Mouse (Mus musculus) liver, embryonic 14.5 days (tissue): ENCODE measurements around the gene Mrpl22. TPM values are rescaled to one million over a fixed set of nuclear protein-coding genes. Genes with fewer than 3 reads are reported as not detected.

Experiments
- ATAC-seq: fragments of 200-750 bp; cut with Nextera tagmentation; 2 replicates; pipeline ENCODE4 v1.8.0; 2017; ENCODE audit warnings: moderate number of reproducible peaks, mild to moderate bottlenecking, moderate library complexity; ENCODE audit not compliant: insufficient read depth
- DNase-seq, 3 experiments: peaks; one replicate each; pipeline ENCODE4 v3.0.0-alpha.2; 2012 to 2013; ENCODE audit warnings: low read depth in 3 of 3, low spot score in 3 of 3
- H3K27ac ChIP-seq: fragments of 300-500 bp; sonication (generic); 2 replicates; pipeline ENCODE4 v1.5.1; 2014; ENCODE audit warnings: moderate library complexity, mild to moderate bottlenecking, control low read depth, inconsistent platforms
- H3K27me3 ChIP-seq: fragments of 300-500 bp; sonication (generic); 2 replicates; pipeline ENCODE4 v1.6.1; 2014; ENCODE audit warnings: mild to moderate bottlenecking, low read length, moderate library complexity; ENCODE audit not compliant: control insufficient read depth, insufficient read depth
- H3K36me3 ChIP-seq: fragments of 300-500 bp; sonication (generic); replicated peaks from 2 replicates; pipeline ENCODE4 v1.6.1; 2014; ENCODE audit warnings: low read depth; ENCODE audit not compliant: control insufficient read depth, insufficient read depth
- H3K4me1 ChIP-seq, 2 experiments: fragments of 200-500 bp in 1 of 2; fragments of 300-500 bp in 1 of 2; sonication (generic) in 1 of 2; replicated peaks; 2 replicates each; pipeline ENCODE4 v1.6.1; 2012 to 2014; ENCODE audit warnings: antibody characterized with exemption in 1 of 2, inconsistent platforms in 1 of 2, low read length in 1 of 2; ENCODE audit not compliant: control insufficient read depth in 2 of 2, insufficient read depth in 2 of 2
- H3K4me2 ChIP-seq: fragments of 300-500 bp; sonication (generic); 2 replicates; pipeline ENCODE4 v1.6.1; 2014; ENCODE audit warnings: low read depth, mild to moderate bottlenecking, control low read depth, moderate library complexity
- H3K4me3 ChIP-seq, 2 experiments: fragments of 200-500 bp in 1 of 2; fragments of 300-500 bp in 1 of 2; sonication (generic) in 1 of 2; 2 replicates each; pipeline ENCODE4 v1.5.1; 2012 to 2014; ENCODE audit warnings: low read depth in 2 of 2, low read length in 2 of 2, mild to moderate bottlenecking in 2 of 2, control low read depth in 1 of 2, inconsistent platforms in 1 of 2, moderate library complexity in 1 of 2; ENCODE audit not compliant: insufficient read depth in 1 of 2
- H3K9ac ChIP-seq: fragments of 300-500 bp; sonication (generic); replicated peaks from 2 replicates; pipeline ENCODE4 v1.6.1; 2014; ENCODE audit warnings: mild to moderate bottlenecking, control low read depth, moderate library complexity
- H3K9me3 ChIP-seq: fragments of 300-500 bp; sonication (generic); 2 replicates; pipeline ENCODE4 v1.6.1; 2016; ENCODE audit warnings: low read length, mixed read lengths; ENCODE audit not compliant: control insufficient read depth
- CTCF ChIP-seq: IDR thresholded peaks from 2 replicates; pipeline ENCODE4 v1.5.1; 2016; ENCODE audit warnings: antibody characterized with exemption, low read depth, control low read depth
- EP300 ChIP-seq: IDR thresholded peaks from 2 replicates; pipeline ENCODE4 v1.6.1; 2016; ENCODE audit warnings: antibody characterized with exemption, low read depth
- WGBS: fragments of 180-500 bp; shearing (Covaris S2); extraction: QIAGEN DNeasy Blood & Tissue Kit; methylation state at CpG from one replicate; pipeline ENCODE4 v1.1.7; 2014; ENCODE audit not compliant: insufficient replicate concordance; 5-methylcytosine and 5-hydroxymethylcytosine counted together
- polyA plus RNA-seq, 2 experiments: library from polyadenylated mRNA; depleted of rRNA in 1 of 2; stranded (reverse) in 1 of 2; unstranded in 1 of 2; fragments of >200 nt; fragmentation: Nextera tagmentation in 1 of 2; extraction: Ambion mirVana in 1 of 2; gene quantifications; 2 replicates each; pipeline versions ENCODE4 v1.2.1 to v1.2.3; 2012 to 2014

Mrpl22 gene
- polyA plus RNA-seq, 2 experiments, result 66.0 to 102 TPM

- H3K27ac ChIP-seq, result no peak overlapping the region
- H3K36me3 ChIP-seq, result no peaks in the 10 kb centered on the region
- H3K4me1 ChIP-seq, result peaks cover 20 to 31% of the 10 kb centered on the region in 2 experiments
- H3K27me3 ChIP-seq, result no peaks in the 10 kb centered on the region
- WGBS, result 74% methylated on average over 1 of the region's 1 CpGs
- TF ChIP-seq EP300 (no peak), CTCF (no peak)
- no peak overlapping the region for H3K4me2 ChIP-seq
- DNase-seq (no peak), ATAC-seq (no peak)
- H3K4me3 ChIP-seq, result no peak overlapping the region
- no peak overlapping the region for H3K9ac ChIP-seq
- no peaks in the 10 kb centered on the region for H3K9me3 ChIP-seq
Observed at GRCm38 (mm10) chr11:58210321-58210886, 38.9 kb downstream of the Mrpl22 start.

GRCm38 (mm10) chr11:58211062-58211681, 39.7 kb downstream of the Mrpl22 start:
- TF ChIP-seq EP300 (no peak), CTCF (no peak)
- ATAC-seq (no peak), DNase-seq (no peak)
- WGBS, result 20% methylated on average over 9 of the region's 9 CpGs
- Histone ChIP-seq H3K4me3 (no peak overlapping the region), H3K27ac (peak overlapping the region; percentile 28), H3K9ac (peak overlapping the region; percentile 1), H3K27me3 (no peaks in the 10 kb centered on the region), H3K36me3 (no peaks in the 10 kb centered on the region), H3K4me1 (peaks cover 25 to 36% of the 10 kb centered on the region in 2 experiments), H3K4me2 (peak overlapping the region; percentile 32), H3K9me3 (no peaks in the 10 kb centered on the region)

GRCm38 (mm10) chr11:58211682-58212067, 40.2 kb downstream of the Mrpl22 start:
- Histone ChIP-seq H3K4me1 (peaks cover 25 to 38% of the 10 kb centered on the region in 2 experiments), H3K27ac (peak overlapping the region; percentile 28)

DNA sequence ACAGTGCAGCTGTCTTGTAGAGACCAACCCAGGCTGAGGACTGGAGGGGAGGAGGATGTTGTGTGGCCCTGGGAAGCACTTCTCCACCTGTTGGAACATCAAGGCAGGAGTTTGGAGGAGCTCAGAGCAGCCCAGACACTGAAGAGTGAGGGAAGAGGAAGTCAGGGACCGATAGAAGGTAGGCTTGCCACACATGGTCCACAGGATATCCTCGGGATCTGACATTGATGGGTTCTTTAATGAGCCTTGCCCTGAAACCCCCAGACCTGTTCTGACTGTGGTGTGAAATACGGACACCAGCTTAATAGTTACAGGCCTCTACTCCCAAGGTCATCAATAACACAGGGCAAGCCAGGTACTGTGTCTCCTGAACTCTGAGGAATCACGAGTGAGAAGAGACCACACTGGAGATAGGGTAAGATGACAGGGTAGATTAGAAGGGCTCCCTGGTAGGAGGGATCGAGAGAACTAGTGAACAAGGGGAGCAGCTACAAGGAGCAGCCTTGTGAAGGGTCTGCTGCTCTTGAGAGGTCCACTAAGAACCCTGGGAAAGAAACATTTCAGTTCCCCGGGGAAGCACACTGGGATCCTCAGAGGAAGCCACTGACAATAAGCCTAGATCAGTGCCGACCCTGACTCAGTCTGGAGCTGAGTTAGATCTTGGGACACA, 42.3 kb downstream of the Mrpl22 start:
- no peaks in the 10 kb centered on the region for H3K9me3 ChIP-seq
- H3K27ac ChIP-seq, result peak overlapping the region; percentile 84
- peaks cover 25 to 43% of the 10 kb centered on the region in 2 experiments for H3K4me1 ChIP-seq
- WGBS, result 27% methylated on average over 7 of the region's 7 CpGs
- no peak for TF ChIP-seq EP300
- TF ChIP-seq CTCF, result no peak
- DNase-seq (peak in 1 of 3 experiments; percentile 51), ATAC-seq (no peak)
- H3K9ac ChIP-seq, result peak overlapping the region; percentile 91
- peak overlapping the region; percentile 88 to 94; a peak in 3 of 4 replicates for H3K4me3 ChIP-seq
- H3K4me2 ChIP-seq, result peak overlapping the region; percentile 94
- H3K36me3 ChIP-seq, result no peaks in the 10 kb centered on the region
- no peaks in the 10 kb centered on the region for H3K27me3 ChIP-seq

More at GRCm38 (mm10) chr11:58211682-58212067, 40.2 kb downstream of the Mrpl22 start:
- H3K9ac ChIP-seq, result peak overlapping the region; percentile 1
- peak overlapping the region; percentile 32 for H3K4me2 ChIP-seq
- 0 out of 2 replicates have a peak, but pooled peaks have one; percentile 3 for TF ChIP-seq EP300
- no peak for TF ChIP-seq CTCF
- H3K27me3 ChIP-seq, result no peaks in the 10 kb centered on the region
- ATAC-seq (no peak), DNase-seq (no peak)
- no peaks in the 10 kb centered on the region for H3K36me3 ChIP-seq
- H3K4me3 ChIP-seq, result no peak overlapping the region
- no peaks in the 10 kb centered on the region for H3K9me3 ChIP-seq
- WGBS, result 42% methylated on average over 2 of the region's 2 CpGs
